Mouse (Mus musculus): ENCODE results near the gene Rbms3.

DNA sequence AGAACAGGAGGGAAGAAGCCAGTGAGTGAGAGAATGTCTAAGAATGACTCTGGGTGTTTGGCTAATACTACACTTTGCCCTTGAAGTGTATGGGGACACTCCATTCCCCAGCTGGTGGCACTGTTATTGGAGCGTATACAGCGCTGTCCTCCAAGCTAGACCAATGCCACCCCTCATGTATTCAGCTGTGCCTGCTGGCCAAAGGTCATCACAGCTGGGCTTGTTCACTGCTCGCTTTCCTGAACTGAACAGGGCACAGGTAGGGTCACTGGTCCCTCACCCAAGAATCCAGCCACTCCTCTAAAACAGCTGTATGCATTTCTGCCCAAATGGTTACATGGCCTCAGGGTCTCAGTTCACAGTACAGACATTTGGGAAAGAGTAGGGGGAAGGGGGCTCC is 253.9 kb downstream of the Rbms3 start:
- TF ChIP-seq POLR2A (IDR thresholded peaks at IDR 0.05; ENCODE audit: insufficient read depth, low read depth, low read length) (no peak), CTCF (IDR thresholded peaks at IDR 0.05; ENCODE audit: insufficient read depth, low read depth, low read length) (no peak)
